Mouse (Mus musculus): ENCODE measurements around the gene Yap1.

DNA sequence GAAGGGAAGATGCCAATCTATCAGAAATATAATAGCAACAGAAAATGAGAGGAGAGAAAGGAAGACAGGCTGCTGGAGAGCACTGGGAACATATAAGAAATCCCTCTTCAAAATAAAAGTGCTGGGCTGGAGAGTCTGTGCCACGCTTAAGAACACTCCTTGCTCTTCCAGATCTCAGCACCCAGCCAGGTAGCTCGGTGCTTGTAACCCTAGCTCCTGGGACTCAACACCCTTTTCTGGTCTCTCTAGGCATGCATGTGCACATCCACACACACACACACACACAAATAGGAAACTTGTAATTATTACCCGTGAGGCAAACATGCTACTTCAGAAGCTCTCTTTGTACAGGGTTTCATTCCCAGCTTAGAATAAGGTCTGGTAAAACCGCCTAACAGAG lies 30.7 kb upstream of the Yap1 start:
- no peak for TF ChIP-seq CTCF (IDR thresholded peaks at IDR 0.05; ENCODE audit: control insufficient read depth, insufficient read depth, low read length)
- TF ChIP-seq POLR2A (IDR thresholded peaks at IDR 0.05; ENCODE audit: borderline replicate concordance, control insufficient read depth, low read depth, low read length) = no peak
